15 mouse cellular contexts compared by ENCODE assay signal in the genomic region with DNA sequence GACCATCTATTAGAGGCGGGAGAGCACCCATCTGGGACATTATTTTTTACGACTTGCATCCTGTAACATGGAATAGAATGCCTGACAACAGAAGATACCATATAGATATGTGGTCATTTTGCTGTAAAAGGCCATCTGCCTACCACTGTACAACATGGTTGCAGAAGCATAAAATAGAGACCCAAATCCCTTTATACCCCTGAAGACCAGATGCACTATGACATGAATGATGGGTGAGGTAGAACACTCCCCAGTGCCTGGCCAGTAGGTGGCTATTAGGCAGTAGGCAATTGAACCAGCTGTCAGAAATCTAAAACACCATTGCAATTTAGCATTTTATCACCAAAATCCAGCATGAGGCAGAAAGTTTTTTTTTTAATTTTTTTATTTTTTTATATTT.
"Had no signal": no experiment of that assay in that cellular context is flagged by ENCODE, and none has a peak within 500 bp of the region (broad histone marks: within the 10 kb centered on the region; RNA-seq: fewer than 3 reads in every experiment).

No protein-coding gene starts in this region.

- H3K4me2 ChIP-seq: limb, embryonic 12.5 days; liver, embryonic 13.5 days; lung, embryonic 15.5 days; midbrain, embryonic 13.5 days had no signal

- H3K36me3 ChIP-seq: limb, embryonic 12.5 days; liver, embryonic 13.5 days; lung, embryonic 15.5 days; midbrain, embryonic 13.5 days had no signal

- H3K4me3 ChIP-seq: left cerebral cortex, adult 2 months; limb, embryonic 12.5 days; liver, embryonic 13.5 days; lung, embryonic 15.5 days; midbrain, embryonic 13.5 days; myocyte had no signal

- H3K27me3 ChIP-seq: limb, embryonic 12.5 days; liver, embryonic 13.5 days; lung, embryonic 15.5 days; midbrain, embryonic 13.5 days had no signal

- H3K9ac ChIP-seq: limb, embryonic 12.5 days; liver, embryonic 13.5 days; liver, postnatal 0 days; lung, embryonic 15.5 days; midbrain, embryonic 13.5 days had no signal

- DNase-seq: kidney, adult 11 months; kidney, postnatal 4 days; liver; liver, embryonic 13.5 days; liver, postnatal 0 days; retina, postnatal 1 day; right cerebral cortex, postnatal 4 days; spleen, adult 18-20 months; thymus, adult 18-20 months; thymus, postnatal 14 days had no signal

- ATAC-seq: liver, postnatal 0 days; midbrain, embryonic 13.5 days had no signal

- H3K4me1 ChIP-seq: limb, embryonic 12.5 days; liver, embryonic 13.5 days; lung, embryonic 15.5 days; midbrain, embryonic 13.5 days had no signal

- H3K27ac ChIP-seq: left cerebral cortex, adult 2 months; limb, embryonic 12.5 days; liver, embryonic 13.5 days; lung, embryonic 15.5 days; midbrain, embryonic 13.5 days had no signal

- H3K9me3 ChIP-seq: limb, embryonic 12.5 days; liver, embryonic 13.5 days; lung, embryonic 15.5 days; midbrain, embryonic 13.5 days had no signal
